Mouse (Mus musculus): Measurements from ENCODE around the gene Socs2. TPM values are rescaled to one million over a fixed set of nuclear protein-coding genes. Genes with fewer than 3 reads are reported as not detected.
A peak's percentile ranks its signal among the peaks of the same experiment; 100 is the strongest.

Socs2 gene
- total and polyA plus RNA-seq, 2 experiments from 2014 or later: 80.7 to 154 TPM

DNA sequence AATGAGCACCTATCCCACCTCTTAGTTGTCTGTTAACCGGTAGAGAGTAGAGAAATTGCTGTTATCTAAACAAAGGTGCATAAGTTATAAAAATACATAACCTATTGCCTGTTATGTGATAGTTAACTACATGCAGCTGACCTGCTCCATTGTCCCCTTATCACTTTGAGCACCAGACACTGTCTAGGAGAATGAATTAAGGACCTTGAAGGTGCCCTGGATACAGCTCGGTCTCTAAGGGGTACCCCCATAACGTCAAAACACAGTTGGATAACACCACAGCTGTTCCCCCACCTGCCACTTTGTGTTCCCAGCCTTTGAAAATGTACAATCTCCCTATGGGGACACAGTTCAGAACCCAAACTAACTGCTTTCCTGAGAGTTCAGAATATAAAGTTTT, 68.5 kb downstream of the Socs2 start:
- no peak overlapping the region for H3K9ac ChIP-seq
- DNase-seq (no peak), ATAC-seq (no peak)
- no peak for TF ChIP-seq CTCF (IDR thresholded peaks at IDR 0.05; ENCODE audit: low read depth)
- H3K36me3 ChIP-seq (ENCODE audit: insufficient read depth): no peaks in the 10 kb centered on the region
- H3K27me3 ChIP-seq (ENCODE audit: insufficient read depth, low read length): no peaks in the 10 kb centered on the region
- H3K4me1 ChIP-seq (ENCODE audit: insufficient read depth): no peaks in the 10 kb centered on the region
- 0 out of 2 replicates have a peak, but pooled peaks cover 5% of the 10 kb centered on the region for H3K9me3 ChIP-seq (ENCODE audit: low read length)
- no peak overlapping the region for H3K4me2 ChIP-seq (ENCODE audit: low read depth)
- 81% methylated on average over 3 of the region's 3 CpGs for whole genome bisulfite sequencing
- no peak overlapping the region for H3K4me3 ChIP-seq (ENCODE audit: low read depth, low read length)
- no peak overlapping the region for H3K27ac ChIP-seq (ENCODE audit: low read depth, low read length)

DNA sequence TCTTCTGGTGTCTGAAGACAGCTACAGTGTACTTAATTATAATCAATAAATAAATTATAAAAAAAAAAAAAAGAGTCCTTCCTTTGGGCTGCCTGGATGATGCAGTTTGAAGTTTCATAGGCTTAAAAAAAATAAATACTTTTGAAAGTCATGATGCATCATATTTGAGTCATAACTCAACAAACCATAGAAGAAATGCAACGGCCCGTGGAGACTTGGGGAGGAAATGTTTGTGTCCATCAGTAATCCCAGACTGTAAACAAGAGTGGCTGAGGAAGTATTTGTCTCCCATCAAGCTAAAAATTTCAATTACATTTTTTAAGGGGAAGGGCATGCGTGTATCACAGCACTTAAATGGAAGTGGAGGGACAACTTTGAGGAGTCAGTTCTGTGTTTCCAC, 69.2 kb downstream of the Socs2 start:
- Histone ChIP-seq H3K4me1 (ENCODE audit: insufficient read depth) (no peaks in the 10 kb centered on the region), H3K9me3 (ENCODE audit: low read length) (0 out of 2 replicates have a peak, but pooled peaks cover 5% of the 10 kb centered on the region), H3K4me3 (ENCODE audit: low read depth, low read length) (no peak overlapping the region), H3K36me3 (ENCODE audit: insufficient read depth) (no peaks in the 10 kb centered on the region), H3K4me2 (ENCODE audit: low read depth) (no peak overlapping the region), H3K9ac (no peak overlapping the region), H3K27ac (ENCODE audit: low read depth, low read length) (no peak overlapping the region), H3K27me3 (ENCODE audit: insufficient read depth, low read length) (no peaks in the 10 kb centered on the region)
- DNase-seq (no peak), ATAC-seq (no peak)
- TF ChIP-seq CTCF (IDR thresholded peaks at IDR 0.05; ENCODE audit: low read depth): no peak
- WGBS: 96% methylated on average over 3 of the region's 3 CpGs

DNA sequence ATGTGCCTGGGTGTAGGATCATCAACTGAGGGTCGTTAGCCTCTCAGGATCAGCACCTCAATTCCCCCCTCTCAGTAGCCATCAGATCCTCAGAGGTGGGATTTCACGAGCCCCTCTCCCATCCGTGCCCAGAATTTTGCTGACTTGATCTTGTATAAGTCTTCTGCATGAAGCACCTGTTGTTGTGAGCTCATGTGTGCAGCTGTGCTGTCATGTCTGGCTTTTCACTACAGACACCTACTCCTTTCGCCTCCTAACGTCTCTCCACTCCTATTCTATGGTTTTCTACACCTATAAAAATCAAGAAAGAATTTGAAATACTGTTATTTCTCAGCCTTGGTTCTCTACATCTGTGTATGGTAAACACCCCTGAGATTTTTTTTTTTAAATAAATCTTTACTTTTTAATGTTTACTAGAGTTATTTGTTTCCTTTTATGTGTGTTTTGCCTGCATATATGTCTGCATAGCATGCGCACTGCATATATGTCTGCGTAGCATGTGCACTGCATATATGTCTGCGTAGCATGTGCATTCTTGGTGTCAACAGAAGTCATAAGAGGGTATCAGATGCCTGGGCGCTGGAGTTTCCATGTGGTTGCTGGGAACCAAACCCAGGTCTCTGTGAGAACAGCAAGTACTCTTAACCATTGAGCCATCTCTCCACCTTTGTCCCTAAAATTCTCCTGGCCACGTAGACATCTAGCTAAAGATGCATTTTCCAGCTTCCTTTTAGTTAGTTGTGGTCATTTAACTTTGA, 74.0 kb downstream of the Socs2 start:
- H3K4me1 ChIP-seq (ENCODE audit: insufficient read depth): no peaks in the 10 kb centered on the region
- H3K9ac ChIP-seq: no peak overlapping the region
- H3K9me3 ChIP-seq (ENCODE audit: low read length): 0 out of 2 replicates have a peak, but pooled peaks cover 5% of the 10 kb centered on the region
- DNase-seq (no peak), ATAC-seq (no peak)
- H3K27ac ChIP-seq (ENCODE audit: low read depth, low read length): no peak overlapping the region
- no peaks in the 10 kb centered on the region for H3K27me3 ChIP-seq (ENCODE audit: insufficient read depth, low read length)
- no peaks in the 10 kb centered on the region for H3K36me3 ChIP-seq (ENCODE audit: insufficient read depth)
- TF ChIP-seq CTCF (IDR thresholded peaks at IDR 0.05; ENCODE audit: low read depth): no peak
- WGBS: 88% methylated on average over 10 of the region's 10 CpGs
- no peak overlapping the region for H3K4me2 ChIP-seq (ENCODE audit: low read depth)
- no peak overlapping the region for H3K4me3 ChIP-seq (ENCODE audit: low read depth, low read length)

DNA sequence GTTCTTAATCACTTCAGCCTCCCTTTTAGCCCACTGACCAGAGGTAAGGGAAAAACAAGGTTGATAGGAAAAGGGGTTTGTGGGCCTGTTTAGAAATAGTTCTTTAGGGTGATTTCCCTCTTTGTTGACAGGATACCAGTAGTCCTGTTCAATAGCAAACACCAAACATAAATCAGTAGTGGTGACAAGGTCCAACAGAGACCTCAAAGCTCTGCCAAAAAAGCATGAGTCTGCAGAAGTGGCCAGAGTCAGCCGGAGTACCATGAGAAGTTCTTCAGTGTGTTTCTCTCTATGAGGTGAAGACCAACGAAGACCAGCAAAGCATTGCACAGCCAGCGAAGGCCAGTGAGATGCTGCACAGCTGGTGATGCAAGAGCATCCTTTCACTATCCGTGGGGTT, 76.3 kb downstream of the Socs2 start:
- no peak overlapping the region for H3K4me3 ChIP-seq (ENCODE audit: low read depth, low read length)
- ATAC-seq: no peak
- 82% methylated on average over 4 of the region's 4 CpGs for WGBS

DNA sequence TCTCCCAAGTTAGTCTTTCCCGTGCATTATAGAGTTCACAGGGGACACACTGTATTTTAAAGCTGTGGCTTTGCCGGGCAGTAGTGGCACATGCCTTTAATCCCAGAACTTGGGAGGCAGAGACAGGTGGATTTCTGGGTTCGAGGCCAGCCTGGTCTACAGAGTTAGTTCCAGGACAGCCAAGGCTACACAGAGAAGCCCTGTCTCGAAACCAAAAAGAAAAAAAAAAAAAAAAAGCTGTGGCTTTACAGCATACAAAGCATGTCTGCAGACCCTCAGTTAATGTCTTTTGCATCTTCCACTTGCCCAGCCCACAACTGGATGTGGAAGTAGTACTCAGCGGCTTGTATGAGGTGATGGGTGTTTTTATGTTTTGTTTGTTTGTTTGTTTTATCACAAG, 79.4 kb downstream of the Socs2 start:
- Histone ChIP-seq H3K27me3 (ENCODE audit: insufficient read depth, low read length) (no peaks in the 10 kb centered on the region), H3K27ac (ENCODE audit: low read depth, low read length) (no peak overlapping the region), H3K9me3 (ENCODE audit: low read length) (no peaks in the 10 kb centered on the region), H3K9ac (no peak overlapping the region), H3K4me2 (ENCODE audit: low read depth) (no peak overlapping the region), H3K36me3 (ENCODE audit: insufficient read depth) (no peaks in the 10 kb centered on the region), H3K4me3 (ENCODE audit: low read depth, low read length) (no peak overlapping the region), H3K4me1 (ENCODE audit: insufficient read depth) (no peaks in the 10 kb centered on the region)
- no peak for TF ChIP-seq CTCF (IDR thresholded peaks at IDR 0.05; ENCODE audit: low read depth)
- no peak for DNase-seq
- 73% methylated on average over 5 of the region's 5 CpGs for WGBS
- no peak for ATAC-seq

More for the DNA sequence above, 76.3 kb downstream of the Socs2 start:
- Histone ChIP-seq H3K4me1 (ENCODE audit: insufficient read depth) (no peaks in the 10 kb centered on the region), H3K27ac (ENCODE audit: low read depth, low read length) (no peak overlapping the region), H3K27me3 (ENCODE audit: insufficient read depth, low read length) (no peaks in the 10 kb centered on the region), H3K9me3 (ENCODE audit: low read length) (0 out of 2 replicates have a peak, but pooled peaks cover 5% of the 10 kb centered on the region), H3K9ac (no peak overlapping the region), H3K4me2 (ENCODE audit: low read depth) (no peak overlapping the region), H3K36me3 (ENCODE audit: insufficient read depth) (no peaks in the 10 kb centered on the region)
- no peak for DNase-seq
- no peak for TF ChIP-seq CTCF (IDR thresholded peaks at IDR 0.05; ENCODE audit: low read depth)

DNA sequence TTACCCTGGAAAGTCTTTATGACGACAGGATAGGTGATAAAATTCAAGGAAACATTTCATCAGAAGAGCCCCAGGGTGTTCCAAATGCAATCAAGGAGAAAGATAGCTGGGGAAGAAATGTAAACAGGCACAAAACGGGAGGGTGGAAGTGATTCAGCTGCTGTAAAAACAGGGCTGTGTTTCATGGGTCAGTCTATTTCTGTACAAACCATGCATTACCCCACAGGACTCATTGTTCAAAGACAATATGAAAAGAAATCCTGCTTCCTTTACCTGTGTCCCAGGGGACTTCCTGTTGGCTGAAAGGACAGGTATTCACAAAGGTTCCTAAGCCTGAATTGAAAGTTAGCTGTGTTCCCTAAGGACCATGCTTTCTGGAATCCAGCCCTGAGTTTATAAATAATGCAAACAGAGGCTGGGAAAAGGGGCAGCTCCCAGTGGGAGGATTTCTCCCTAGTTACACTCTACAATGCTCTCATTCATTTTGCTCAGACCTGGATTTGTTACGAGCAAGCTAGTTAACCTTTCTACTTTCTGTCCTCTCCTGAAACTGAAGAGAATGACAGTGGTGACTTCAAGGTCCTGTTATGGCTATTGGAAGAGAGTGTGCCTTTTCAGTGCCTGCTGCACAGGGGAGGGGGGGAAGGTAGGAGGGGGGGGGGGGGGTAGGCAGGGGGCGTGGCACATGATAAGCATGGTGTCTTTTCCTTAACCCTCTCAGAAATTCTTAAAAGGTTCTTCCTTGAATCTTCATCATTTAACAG, 80.0 kb downstream of the Socs2 start:
- Histone ChIP-seq H3K36me3 (ENCODE audit: insufficient read depth) (no peaks in the 10 kb centered on the region), H3K9ac (no peak overlapping the region), H3K27ac (ENCODE audit: low read depth, low read length) (no peak overlapping the region), H3K27me3 (ENCODE audit: insufficient read depth, low read length) (no peaks in the 10 kb centered on the region), H3K4me3 (ENCODE audit: low read depth, low read length) (no peak overlapping the region), H3K4me1 (ENCODE audit: insufficient read depth) (no peaks in the 10 kb centered on the region), H3K4me2 (ENCODE audit: low read depth) (no peak overlapping the region), H3K9me3 (ENCODE audit: low read length) (no peaks in the 10 kb centered on the region)
- no peak for TF ChIP-seq CTCF (IDR thresholded peaks at IDR 0.05; ENCODE audit: low read depth)
- peak; percentile 8 for DNase-seq
- peak; percentile 23; the same call in 1 of the 2 replicates for ATAC-seq
- WGBS: 22% methylated on average over 4 of the region's 4 CpGs

Other genes starting within 250 kb of the Socs2 start
- 8.3 and 10.8 TPM in 2 replicates for gene Cradd, start 93.0 kb downstream of the Socs2 start, total RNA-seq (2014; rRNA removed)
- 8.5 and 10.3 TPM in 2 replicates for gene Cradd, start 93.0 kb downstream of the Socs2 start, polyA plus RNA-seq (2015; fragmentation: Nextera tagmentation; extraction: Ambion mirVana)
- 84.9 and 88.8 TPM in 2 replicates for gene Mrpl42, start 84.8 kb upstream of the Socs2 start, total RNA-seq (2014; rRNA removed)
- gene Mrpl42, start 84.8 kb upstream of the Socs2 start, polyA plus RNA-seq (2015; fragmentation: Nextera tagmentation; extraction: Ambion mirVana): 249 and 300 TPM in 2 replicates
- 222 and 275 TPM in 2 replicates for gene Ube2n, start 98.0 kb upstream of the Socs2 start, total RNA-seq (2014; rRNA removed)
- 333 and 334 TPM in 2 replicates for gene Ube2n, start 98.0 kb upstream of the Socs2 start, polyA plus RNA-seq (2015; fragmentation: Nextera tagmentation; extraction: Ambion mirVana)
- gene Nudt4, start 147.0 kb upstream of the Socs2 start, total RNA-seq (2014; rRNA removed): 87.6 and 110 TPM in 2 replicates
- 71.2 and 81.5 TPM in 2 replicates for gene Nudt4, start 147.0 kb upstream of the Socs2 start, polyA plus RNA-seq (2015; fragmentation: Nextera tagmentation; extraction: Ambion mirVana)